Mouse (Mus musculus) small intestine, adult 2 months (tissue): Measurements from ENCODE around the gene Zp1. TPM values are rescaled to one million over a fixed set of nuclear protein-coding genes. Genes with fewer than 3 reads are reported as not detected.

Experiments used
- H3K27ac ChIP-seq: fragments of 200-500 bp; 2 replicates; pipeline ENCODE4 v1.5.1; 2012; ENCODE audit warnings: low read depth, low read length, control low read depth, inconsistent platforms; ENCODE audit not compliant: insufficient read depth
- H3K27me3 ChIP-seq: fragments of 200-500 bp; 2 replicates; pipeline ENCODE4 v1.6.1; 2012; ENCODE audit warnings: mild to moderate bottlenecking, moderate library complexity, low read length, inconsistent platforms; ENCODE audit not compliant: control insufficient read depth, insufficient read depth
- H3K36me3 ChIP-seq: fragments of 200-500 bp; 2 replicates; pipeline ENCODE4 v1.6.1; 2012; ENCODE audit warnings: mild to moderate bottlenecking, low read length, control low read depth, inconsistent platforms; ENCODE audit not compliant: control insufficient read depth, insufficient read depth
- H3K4me1 ChIP-seq: fragments of 200-500 bp; 2 replicates; pipeline ENCODE4 v1.6.1; 2012; ENCODE audit warnings: low read length, inconsistent platforms, mixed read lengths; ENCODE audit not compliant: control insufficient read depth, insufficient read depth, insufficient read length
- H3K4me3 ChIP-seq: fragments of 200-500 bp; 2 replicates; pipeline ENCODE4 v1.5.1; 2012; ENCODE audit warnings: low read depth, mild to moderate bottlenecking, control low read depth, inconsistent platforms, low read length, moderate library complexity
- CTCF ChIP-seq: fragments of 200-500 bp; IDR thresholded peaks from 2 replicates; pipeline ENCODE4 v1.5.1; 2012; ENCODE audit warnings: low read depth, mild to moderate bottlenecking, control low read depth, inconsistent platforms, low read length, moderate library complexity, mixed read lengths; ENCODE audit not compliant: insufficient replicate concordance, insufficient read length; ENCODE audit errors: extremely low read depth
- POLR2A ChIP-seq: fragments of 200-500 bp; IDR thresholded peaks from 2 replicates; pipeline ENCODE4 v1.6.1; 2012; ENCODE audit warnings: low read depth, mild to moderate bottlenecking, control low read depth, inconsistent platforms, low read length, moderate library complexity
- WGBS: fragments of 180-500 bp; shearing (Covaris S2); methylation state at CpG from one replicate; pipeline ENCODE4 v1.1.7; 2018; 5-methylcytosine and 5-hydroxymethylcytosine counted together
- polyA plus RNA-seq: library from polyadenylated mRNA; depleted of rRNA; stranded (reverse); fragments of >200 nt; gene quantifications from 2 replicates; pipeline ENCODE4 v1.2.3, GENCODE M21; 2012

Gene Zp1
- polyA plus RNA-seq, 1 experiment: 0.14 TPM

DNA sequence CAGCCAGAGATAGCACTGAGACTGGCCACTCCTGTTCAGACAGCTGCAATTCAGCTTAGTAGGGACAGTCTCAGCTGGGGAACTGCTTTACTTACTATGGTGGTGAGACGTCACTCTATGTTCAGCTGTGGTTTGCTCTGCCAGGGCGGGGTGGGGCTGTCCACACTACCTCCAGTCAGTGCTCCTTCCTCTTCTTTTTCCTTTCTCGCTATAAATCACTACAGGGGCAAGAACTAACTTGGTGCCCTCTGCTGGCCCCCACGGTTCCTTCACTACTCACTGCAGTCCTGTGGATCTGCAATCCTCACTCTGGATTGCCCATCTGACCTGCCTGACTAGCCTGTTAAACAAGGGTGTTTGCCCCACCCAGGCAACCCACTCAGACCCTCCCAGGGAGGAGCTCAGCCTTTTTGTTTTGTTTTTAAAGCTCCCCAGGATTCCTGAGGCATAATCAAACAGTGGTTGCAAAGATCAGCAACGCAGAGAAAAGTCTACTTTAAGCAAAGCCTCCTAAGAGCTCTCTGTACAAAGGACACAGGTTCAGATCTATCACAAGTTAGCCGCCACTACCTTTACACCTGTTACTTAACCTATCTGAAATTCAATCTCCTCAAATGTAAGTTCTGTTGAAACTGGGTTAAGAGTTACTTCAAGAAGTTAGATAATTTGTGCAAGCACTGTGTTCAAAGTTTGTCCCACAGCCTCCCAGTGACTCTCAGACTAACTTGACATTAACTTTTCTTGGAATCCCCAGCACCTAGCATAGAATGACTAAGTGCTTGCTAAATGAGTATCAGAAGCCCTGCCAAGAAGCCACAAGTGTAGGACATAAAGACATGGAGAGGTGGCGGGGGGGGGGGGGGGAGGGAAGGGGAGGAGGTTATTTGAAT is 40.1 kb downstream of the Zp1 start:
- WGBS: 10% methylated on average over 7 of the region's 7 CpGs
- no peak overlapping the region for H3K4me3 ChIP-seq

DNA sequence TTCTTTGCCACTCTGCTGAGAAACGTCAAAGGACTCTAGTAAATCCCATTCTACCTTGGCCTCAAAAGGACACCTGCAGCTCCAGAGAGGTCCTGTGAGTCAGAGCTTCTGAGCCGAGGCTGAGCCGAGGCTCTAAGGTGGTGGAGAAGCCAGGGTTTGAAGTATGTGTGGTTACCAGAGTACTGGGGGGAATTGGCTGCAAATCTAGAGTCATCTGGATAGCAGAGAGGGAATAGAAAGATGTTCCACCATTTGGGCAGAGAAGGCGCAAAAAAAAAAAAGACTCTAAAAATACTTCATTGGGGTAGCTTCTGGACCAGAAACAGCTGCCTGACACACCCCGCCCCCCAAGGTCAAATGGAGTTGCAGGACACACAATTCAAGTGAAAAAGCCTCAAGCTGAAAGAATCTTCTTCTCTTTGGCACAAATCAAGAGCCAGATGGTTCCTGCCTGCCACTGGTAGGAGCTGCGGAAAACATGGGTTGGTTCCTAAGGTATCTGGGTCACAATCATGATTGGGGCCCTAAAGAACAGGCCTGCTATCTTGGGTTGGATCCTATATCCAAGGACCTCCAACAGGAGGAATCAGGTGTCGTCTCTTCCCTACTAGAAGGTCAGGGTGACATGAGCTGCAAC is 42.1 kb downstream of the Zp1 start:
- H3K27ac ChIP-seq: no peak overlapping the region
- no peak overlapping the region for H3K4me3 ChIP-seq
- no peaks in the 10 kb centered on the region for H3K27me3 ChIP-seq
- peaks cover 11% of the 10 kb centered on the region for H3K4me1 ChIP-seq
- no peak for TF ChIP-seq CTCF
- H3K36me3 ChIP-seq: peaks cover 5% of the 10 kb centered on the region
- 88% methylated on average over 7 of the region's 7 CpGs for WGBS

More for the DNA sequence above, 40.1 kb downstream of the Zp1 start:
- TF ChIP-seq CTCF (peak; percentile 34; the same call in 1 of the 2 replicates), POLR2A (no peak)
- no peaks in the 10 kb centered on the region for H3K36me3 ChIP-seq
- H3K4me1 ChIP-seq: peaks cover 11% of the 10 kb centered on the region
- no peaks in the 10 kb centered on the region for H3K27me3 ChIP-seq
- H3K27ac ChIP-seq: no peak overlapping the region

DNA sequence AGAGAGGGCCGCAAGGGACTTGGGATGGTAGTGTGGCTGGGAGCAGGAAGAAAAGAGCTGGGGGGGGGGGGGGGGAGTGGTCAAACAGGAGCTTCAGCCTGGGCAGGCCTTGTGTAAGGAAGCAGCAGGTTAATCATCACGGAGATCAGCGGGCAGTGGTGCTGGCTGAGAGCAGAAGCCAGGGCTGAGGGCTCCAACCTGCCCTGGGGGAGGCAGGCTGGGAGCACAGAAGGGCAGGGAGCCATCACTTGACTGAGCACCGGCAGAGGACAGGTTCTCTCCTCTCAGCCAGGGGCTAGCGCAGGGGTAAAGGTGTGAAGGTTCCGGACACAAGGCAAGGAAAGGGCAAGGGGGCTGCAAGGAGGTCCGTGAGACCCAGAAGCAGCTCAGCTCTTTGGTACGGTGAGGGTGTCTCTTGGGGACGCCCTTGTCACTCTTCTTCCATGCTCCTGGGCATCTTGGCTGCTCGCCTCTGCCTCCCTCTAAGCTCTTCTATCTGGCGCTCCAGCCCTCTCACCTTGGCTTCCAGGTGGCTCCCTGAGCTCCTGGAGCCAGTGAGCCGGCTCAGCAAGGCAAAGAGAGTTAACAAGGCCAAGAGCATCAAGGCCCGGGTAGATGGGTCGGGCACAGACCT is 49.0 kb downstream of the Zp1 start:
- Histone ChIP-seq H3K4me1 (peaks cover 6% of the 10 kb centered on the region; the same call in 1 of the 2 replicates), H3K4me3 (no peak overlapping the region), H3K27ac (no peak overlapping the region), H3K36me3 (peaks cover 21% of the 10 kb centered on the region), H3K27me3 (no peaks in the 10 kb centered on the region)
- WGBS: 81% methylated on average over 14 of the region's 14 CpGs
- TF ChIP-seq POLR2A: no peak
- TF ChIP-seq CTCF: no peak

DNA sequence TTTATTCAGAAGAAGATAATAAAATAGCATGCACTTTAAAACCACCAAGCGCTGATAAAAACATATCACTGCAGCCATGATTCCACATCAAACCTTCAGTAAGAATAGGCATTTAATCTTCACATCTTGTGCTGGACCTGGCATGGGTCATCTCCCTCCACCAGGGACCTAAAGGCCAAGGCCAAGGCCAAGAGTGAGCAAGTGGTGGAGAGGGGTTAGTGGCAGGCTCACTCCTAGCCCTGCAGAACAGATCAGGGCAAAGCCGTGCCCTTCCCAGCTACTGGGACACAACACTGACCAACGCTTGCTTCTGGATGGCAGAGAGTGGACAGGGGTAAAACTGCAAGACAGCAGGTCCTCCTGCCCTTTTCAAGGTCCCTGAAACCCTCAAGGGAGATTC is 49.8 kb downstream of the Zp1 start:
- no peak overlapping the region for H3K27ac ChIP-seq

DNA sequence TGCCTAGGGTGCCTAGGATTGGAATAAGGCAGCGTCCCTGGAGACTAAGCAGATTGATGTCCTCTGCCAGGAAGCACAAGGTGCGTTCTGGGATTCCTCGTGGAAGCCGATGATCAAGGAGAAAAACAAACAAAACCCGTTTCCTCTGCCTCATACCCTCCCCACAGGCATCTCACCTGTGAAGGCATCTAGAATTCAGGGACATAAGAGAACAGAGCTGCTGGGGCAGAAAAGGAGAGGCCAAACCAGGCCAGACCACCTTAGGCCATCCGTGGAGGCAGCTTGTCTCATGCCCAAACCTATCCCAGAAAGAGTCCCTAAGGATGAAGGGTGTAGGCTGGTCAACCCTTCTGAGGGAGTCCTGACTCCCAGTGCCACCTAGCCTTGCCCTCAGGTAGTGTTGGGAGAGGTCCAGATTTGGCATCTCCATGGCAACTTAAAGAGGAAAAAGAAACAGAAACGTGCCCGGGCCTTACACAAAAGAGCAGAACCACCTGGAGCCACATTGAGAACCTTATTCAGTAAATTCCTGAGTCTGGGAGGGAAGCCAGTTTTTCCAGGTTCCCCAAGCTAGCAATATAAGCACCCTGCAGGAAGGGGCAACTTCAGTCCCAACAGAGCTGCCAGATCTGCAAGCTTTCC is 50.4 kb downstream of the Zp1 start, which contains the start of gene Tmem132a:
TSS of gene Tmem132a (minus strand) at position 55 of the 642 bp plus-strand sequence.
- H3K27me3 ChIP-seq: no peaks in the 10 kb centered on the region
- H3K36me3 ChIP-seq: peaks cover 21% of the 10 kb centered on the region
- TF ChIP-seq POLR2A: no peak
- no peak for TF ChIP-seq CTCF
- H3K4me1 ChIP-seq: peaks cover 6% of the 10 kb centered on the region; the same call in 1 of the 2 replicates
- H3K27ac ChIP-seq: no peak within 1 kb of the TSS
- H3K4me3 ChIP-seq: peak within 1 kb of the TSS; percentile 66
- WGBS: 5% methylated on average over 8 of the region's 8 CpGs

More for the DNA sequence above, 49.8 kb downstream of the Zp1 start:
- Histone ChIP-seq H3K4me1 (peaks cover 6% of the 10 kb centered on the region; the same call in 1 of the 2 replicates), H3K27me3 (no peaks in the 10 kb centered on the region), H3K4me3 (no peak overlapping the region), H3K36me3 (peaks cover 21% of the 10 kb centered on the region)
- TF ChIP-seq CTCF (no peak), POLR2A (no peak)
- 93% methylated on average over 3 of the region's 3 CpGs for WGBS

DNA sequence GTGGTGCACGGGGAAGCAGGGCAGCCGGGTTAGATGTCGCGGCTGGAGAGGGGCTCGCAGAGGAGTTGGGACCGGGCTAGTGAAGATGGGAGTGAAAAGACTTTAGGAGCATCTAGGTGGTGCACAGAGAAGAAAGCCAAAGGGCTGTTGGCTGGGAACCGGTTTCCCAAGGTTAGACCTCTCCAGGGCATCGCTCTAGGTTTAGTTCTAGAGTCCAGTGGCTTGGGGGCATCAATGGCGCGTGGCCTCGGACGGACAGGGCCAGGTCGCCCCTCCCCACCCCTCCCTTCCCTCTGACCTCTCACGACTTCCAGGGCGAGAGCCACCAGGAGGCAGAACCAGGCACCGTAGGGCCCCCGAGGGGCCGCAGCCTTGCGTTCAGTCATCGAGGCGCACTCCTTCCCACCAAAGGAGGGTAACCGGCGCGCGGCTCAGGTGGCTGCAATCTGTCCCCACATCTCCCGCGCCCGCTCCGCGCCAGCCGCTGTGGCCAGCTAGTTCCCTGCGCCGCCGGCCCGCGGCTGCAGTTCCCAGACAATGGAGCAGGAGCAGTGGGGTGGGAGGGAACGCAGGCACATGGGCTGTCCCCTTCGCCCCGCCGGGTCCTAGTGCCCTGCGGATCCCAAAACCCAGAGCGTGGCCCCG is 51.1 kb downstream of the Zp1 start:
- Histone ChIP-seq H3K4me1 (peaks cover 6% of the 10 kb centered on the region; the same call in 1 of the 2 replicates), H3K27ac (no peak overlapping the region), H3K4me3 (peak overlapping the region; percentile 66), H3K36me3 (peaks cover 21% of the 10 kb centered on the region), H3K27me3 (no peaks in the 10 kb centered on the region)
- WGBS: 1% methylated on average over 43 of the region's 43 CpGs
- TF ChIP-seq CTCF: no peak
- TF ChIP-seq POLR2A: no peak
